24 mouse cellular contexts compared by ENCODE assay signal in the genomic region with DNA sequence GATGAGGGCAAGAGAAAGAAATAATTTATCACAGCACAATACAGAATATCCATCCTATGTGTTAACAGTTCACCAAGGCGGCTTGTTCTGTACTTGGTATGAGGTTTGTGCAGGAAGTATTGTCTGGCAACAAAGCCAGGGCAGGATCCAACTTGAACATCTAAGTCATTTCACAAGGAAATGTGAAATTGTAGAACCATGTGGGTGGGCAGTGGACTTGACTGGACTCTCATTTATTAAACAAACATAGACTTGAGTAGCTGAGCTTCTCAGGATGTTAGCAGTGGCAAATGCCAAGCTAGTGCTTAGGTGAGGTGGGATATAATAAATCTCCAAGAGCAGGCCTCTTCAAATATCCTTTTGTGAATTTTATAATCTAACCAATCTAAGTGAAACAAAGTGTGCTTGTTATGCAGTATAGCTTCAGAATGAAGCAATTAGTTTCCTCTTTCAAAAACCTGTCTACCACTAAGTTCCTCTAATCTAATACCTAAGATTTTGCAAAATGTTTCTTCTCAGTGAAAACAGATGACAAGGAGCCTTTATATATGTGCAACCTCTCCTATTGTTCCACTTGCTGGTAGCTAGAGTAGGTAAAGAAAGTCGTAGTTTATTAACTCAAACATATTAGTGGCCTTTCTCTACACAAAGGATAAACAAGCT.
DNase-seq lines count a peak whose midpoint lies in the region; ATAC-seq and TF ChIP-seq lines count a peak whose summit lies in the region.
"Had no signal": no experiment of that assay in that cellular context is flagged by ENCODE, and none has a peak within 500 bp of the region (broad histone marks: within the 10 kb centered on the region; RNA-seq: fewer than 3 reads in every experiment).

No protein-coding gene starts in this region.

- H3K27ac ChIP-seq in gastrocnemius, adult 2 months = peak overlapping the region; percentile 24; the same call in 1 of the 2 replicates
- peak overlapping the region; percentile 80 for H3K27ac ChIP-seq in kidney, embryonic 16.5 days (ENCODE audit: low read length)
- H3K27ac ChIP-seq: hindbrain, embryonic 10.5 days; hindbrain, postnatal 0 days; limb, embryonic 15.5 days; liver, embryonic 15.5 days; neural tube, embryonic 15.5 days had no signal

- no peak for DNase-seq in gastrocnemius, adult 2 months
- no peak for DNase-seq in gastrocnemius, postnatal 36 days
- DNase-seq in kidney, adult 9 months = no peak
- peak; percentile 4 for DNase-seq in embryo, embryonic 9.5 days (ENCODE audit: extremely low spot score)
- no peak for DNase-seq in thymus, postnatal 10 days (ENCODE audit: low spot score in 2 of 2)
- DNase-seq in retina, embryonic 14.5 days (ENCODE audit: low spot score) = no peak
- DNase-seq: adrenal gland, postnatal 14 days; cerebellum, adult 11 months; cerebellum, postnatal 10 days; gastrocnemius, postnatal 14 days; kidney, adult 11 months; midbrain, embryonic 14.5 days; right cerebral cortex, postnatal 14 days; spleen, adult 18-20 months had no signal

- 21% methylated on average over 2 of the region's 2 CpGs for WGBS in kidney, embryonic 16.5 days

- intact Hi-C loops in gastrocnemius, adult 2 months (cut with DNase I) = no loop called here
- intact Hi-C loops in gastrocnemius, postnatal 36 days (cut with DNase I) = no loop called here

- no peak overlapping the region for H3K4me3 ChIP-seq in gastrocnemius, adult 2 months
- H3K4me3 ChIP-seq in kidney, embryonic 16.5 days (ENCODE audit: low read length) = no peak overlapping the region
- H3K4me3 ChIP-seq: forebrain, embryonic 10.5 days; heart, embryonic 15.5 days; hindbrain, embryonic 10.5 days; limb, embryonic 15.5 days; liver, embryonic 15.5 days; neural tube, embryonic 15.5 days had no signal

- H3K9me3 ChIP-seq in kidney, embryonic 16.5 days (ENCODE audit: low read length) = no peaks in the 10 kb centered on the region
- H3K9me3 ChIP-seq: forebrain, embryonic 10.5 days; G1E; heart, embryonic 15.5 days; hindbrain, embryonic 10.5 days; limb, embryonic 15.5 days; liver, embryonic 15.5 days; neural tube, embryonic 15.5 days had no signal

- no peak for TF ChIP-seq CTCF in gastrocnemius, adult 2 months (IDR thresholded peaks at IDR 0.05)

- no peaks in the 10 kb centered on the region for H3K27me3 ChIP-seq in kidney, embryonic 16.5 days (ENCODE audit: insufficient read depth, low read length)
- H3K27me3 ChIP-seq: heart, embryonic 15.5 days; limb, embryonic 15.5 days; liver, embryonic 15.5 days; neural tube, embryonic 15.5 days had no signal

- peaks cover 10% of the 10 kb centered on the region for H3K4me1 ChIP-seq in kidney, embryonic 16.5 days (ENCODE audit: insufficient read depth, low read length)
- H3K4me1 ChIP-seq: forebrain, embryonic 10.5 days; heart, embryonic 15.5 days; hindbrain, embryonic 10.5 days; limb, embryonic 15.5 days; liver, embryonic 15.5 days; neural tube, embryonic 15.5 days had no signal

- no peak overlapping the region for H3K9ac ChIP-seq in kidney, embryonic 16.5 days (replicated peaks; ENCODE audit: low read length)
- H3K9ac ChIP-seq: heart, embryonic 15.5 days; limb, embryonic 15.5 days; liver, embryonic 15.5 days; neural tube, embryonic 15.5 days had no signal

- H3K36me3 ChIP-seq in kidney, embryonic 16.5 days (ENCODE audit: insufficient read depth, low read length) = no peaks in the 10 kb centered on the region
- H3K36me3 ChIP-seq: forebrain, embryonic 10.5 days; G1E; heart, embryonic 15.5 days; hindbrain, embryonic 10.5 days; limb, embryonic 15.5 days; liver, embryonic 15.5 days; neural tube, embryonic 15.5 days had no signal

- H3K4me2 ChIP-seq in kidney, embryonic 16.5 days (replicated peaks; ENCODE audit: low read depth, low read length) = no peak overlapping the region
- H3K4me2 ChIP-seq: heart, embryonic 15.5 days; limb, embryonic 15.5 days; liver, embryonic 15.5 days; neural tube, embryonic 15.5 days had no signal

- peak; percentile 83 for ATAC-seq in kidney, embryonic 16.5 days (ENCODE audit: low FRiP score, low TSS enrichment)
- peak; percentile 72 for ATAC-seq in granulocyte monocyte progenitor cell, adult 5-6 weeks (replicated peaks; ENCODE audit: poor library complexity, severe bottlenecking)
- ATAC-seq: hindbrain, postnatal 0 days had no signal
